Mouse (Mus musculus) cortical plate, adult 2 months (tissue): ENCODE results near the gene Phyh. TPM values are rescaled to one million over a fixed set of nuclear protein-coding genes. Genes with fewer than 3 reads are reported as not detected.

Source experiments
- H3K27ac ChIP-seq: fragments of 200-500 bp; 2 replicates; pipeline ENCODE4 v1.5.1; 2012; ENCODE audit warnings: low read length, control low read depth, inconsistent platforms; ENCODE audit not compliant: insufficient read depth
- H3K4me1 ChIP-seq: fragments of 200-500 bp; 2 replicates; pipeline ENCODE4 v1.6.1; 2011; ENCODE audit warnings: low read length; ENCODE audit not compliant: control insufficient read depth, insufficient read depth
- H3K4me3 ChIP-seq: fragments of 200-500 bp; 2 replicates; pipeline ENCODE4 v1.5.1; 2011; ENCODE audit warnings: mild to moderate bottlenecking, low read length, control low read depth; ENCODE audit not compliant: insufficient read depth
- CTCF ChIP-seq: fragments of 200-500 bp; IDR thresholded peaks from 2 replicates; pipeline ENCODE4 v1.5.1; 2011; ENCODE audit warnings: mild to moderate bottlenecking, control low read depth, low read length; ENCODE audit not compliant: insufficient read depth; ENCODE audit errors: extremely low read depth
- POLR2A ChIP-seq: fragments of 200-500 bp; IDR thresholded peaks from 2 replicates; pipeline ENCODE4 v1.6.1; 2011; ENCODE audit warnings: mild to moderate bottlenecking, low read length, control low read depth; ENCODE audit not compliant: insufficient read depth; ENCODE audit errors: extremely low read depth
- polyA plus RNA-seq: library from polyadenylated mRNA; depleted of rRNA; stranded (reverse); fragments of >200 nt; gene quantifications from 2 replicates; pipeline ENCODE4 v1.2.3, GENCODE M21; 2012; rRNA removed

Gene Phyh
- polyA plus RNA-seq, result 125 and 133 TPM in 2 replicates

DNA sequence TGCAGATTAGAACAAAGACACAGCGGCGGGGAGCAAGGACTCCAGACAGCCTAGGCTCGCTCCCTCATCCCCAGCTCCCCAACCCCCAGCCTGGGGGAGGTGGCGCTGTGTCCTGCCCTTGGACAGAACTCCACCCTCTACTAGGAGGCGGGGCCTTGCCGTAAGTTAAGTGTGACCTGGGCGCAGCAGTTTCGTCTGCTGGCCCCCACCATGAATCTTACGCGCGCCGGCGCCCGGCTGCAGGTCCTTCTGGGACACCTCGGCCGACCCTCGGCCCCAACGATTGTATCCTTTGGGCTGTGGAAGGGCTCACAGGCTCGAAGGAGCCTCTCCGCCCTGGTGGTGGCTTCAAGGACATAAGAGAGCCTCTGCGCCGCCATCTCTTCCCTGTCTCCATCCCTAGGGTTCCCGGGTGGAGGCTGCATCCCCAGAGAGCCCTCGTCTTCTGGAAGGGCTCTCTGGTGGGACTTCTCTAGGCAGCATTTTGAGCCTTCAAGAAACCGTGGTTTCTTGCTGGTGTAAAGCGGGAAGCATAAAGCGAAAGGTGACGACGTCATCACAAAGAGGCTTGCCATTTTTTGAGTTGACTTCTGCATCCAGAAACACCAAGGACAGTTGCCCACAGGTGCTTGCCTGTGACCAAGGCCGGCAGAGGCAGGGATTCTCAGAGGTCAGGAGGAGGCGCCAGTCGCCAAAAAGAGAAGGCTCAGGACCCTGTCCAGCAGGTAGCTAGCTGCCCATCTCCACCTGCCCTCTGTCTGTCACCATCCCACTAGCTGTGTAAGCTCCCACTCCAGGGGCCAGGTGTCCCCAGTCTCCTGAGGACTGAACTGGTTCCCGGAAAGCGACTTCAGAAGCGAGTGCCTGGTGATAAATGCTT lies at the start of gene Phyh:
Gene Phyh (plus strand): TSS at position 160 of the 880 bp plus-strand sequence.
- Histone ChIP-seq H3K4me1 (peaks cover 2% of the 10 kb centered on the region; the same call in 1 of the 2 replicates), H3K4me3 (peak within 1 kb of the TSS; percentile 42), H3K27ac (peak within 1 kb of the TSS; percentile 9; the same call in 1 of the 2 replicates)
- TF ChIP-seq POLR2A (peak; percentile 67; the same call in 1 of the 2 replicates), CTCF (no peak)

DNA sequence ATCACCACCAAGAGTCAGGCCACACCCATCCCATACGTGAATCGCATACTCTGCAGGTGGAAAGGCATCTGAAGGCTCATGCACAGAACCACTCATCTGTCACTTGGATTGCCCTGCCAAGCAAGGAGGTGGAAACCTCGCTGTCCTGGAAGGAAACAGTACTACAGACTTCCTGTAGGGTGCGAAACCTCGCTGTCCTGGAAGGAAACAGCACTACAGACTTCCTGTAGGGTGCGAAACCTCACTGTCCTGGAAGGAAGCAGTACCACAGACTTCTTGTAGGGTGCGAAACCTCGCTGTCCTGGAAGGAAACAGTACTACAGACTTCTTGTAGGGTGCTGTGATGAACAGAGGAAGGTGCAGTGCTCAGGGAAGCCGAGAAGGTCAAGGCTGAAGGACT lies 46.1 kb upstream of the Phyh start:
- TF ChIP-seq POLR2A (no peak), CTCF (no peak)
- Histone ChIP-seq H3K4me1 (no peaks in the 10 kb centered on the region), H3K27ac (no peak overlapping the region), H3K4me3 (no peak overlapping the region)

DNA sequence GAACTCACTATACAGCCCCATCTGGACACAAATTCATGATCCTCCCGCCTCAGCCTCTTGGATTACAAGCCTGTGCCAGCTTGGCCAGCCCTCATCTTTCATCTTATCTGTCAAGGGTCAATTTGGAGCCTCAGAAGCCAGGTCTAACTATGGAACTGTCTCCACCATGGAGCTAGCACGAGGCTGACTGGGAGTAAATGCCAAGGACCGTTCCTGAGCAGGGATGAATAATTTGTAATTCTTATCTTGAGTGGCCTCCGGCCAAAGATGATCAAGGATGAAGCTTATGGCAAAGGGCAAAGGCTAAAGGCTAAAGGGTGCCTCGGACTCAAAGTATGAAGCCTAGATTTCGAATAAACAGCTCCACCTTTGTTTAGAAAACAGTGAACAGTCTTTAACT lies 45.5 kb upstream of the Phyh start:
- TF ChIP-seq POLR2A (no peak), CTCF (no peak)
- no peak overlapping the region for H3K27ac ChIP-seq
- no peak overlapping the region for H3K4me3 ChIP-seq
- no peaks in the 10 kb centered on the region for H3K4me1 ChIP-seq

DNA sequence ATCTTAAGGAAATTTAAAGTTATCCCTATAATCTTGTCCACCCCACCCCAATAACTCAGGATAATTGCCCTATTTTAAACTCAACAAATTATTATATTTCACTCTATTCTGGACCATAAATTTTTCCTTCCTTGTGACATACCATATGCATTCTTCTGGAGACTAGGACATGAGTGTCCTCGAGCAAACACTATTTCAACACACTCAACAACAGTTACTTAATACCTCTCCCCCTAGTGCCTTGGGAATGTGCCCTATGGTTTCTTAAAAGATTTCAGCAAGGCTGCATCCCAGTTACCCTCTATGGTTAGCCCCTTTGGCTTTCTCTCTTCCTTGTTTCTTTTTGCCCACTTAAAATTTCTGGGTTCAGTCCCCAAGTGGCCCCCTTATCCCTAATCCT lies 43.7 kb upstream of the Phyh start:
- no peak overlapping the region for H3K27ac ChIP-seq

DNA sequence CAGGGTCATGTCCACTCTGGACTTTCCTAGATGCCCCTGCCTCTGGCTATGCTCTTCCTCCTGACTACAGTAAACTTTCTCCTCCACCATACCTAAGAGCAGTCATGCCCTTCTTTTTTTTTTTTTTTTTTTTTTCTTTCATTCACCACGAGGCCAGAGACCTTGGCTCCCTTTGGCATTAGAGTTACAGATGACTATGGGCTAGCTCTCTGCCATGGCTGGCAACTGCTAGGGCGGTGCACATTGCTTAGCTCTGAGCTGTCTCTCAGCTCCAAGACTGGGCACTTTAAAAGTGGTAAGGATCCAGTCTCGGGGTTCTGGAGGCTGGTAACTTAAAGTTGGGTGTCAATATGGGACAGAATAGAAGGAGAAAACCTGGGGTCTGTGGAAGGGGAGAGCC lies 42.7 kb upstream of the Phyh start:
- peaks cover 2% of the 10 kb centered on the region; the same call in 1 of the 2 replicates for H3K4me1 ChIP-seq
- H3K4me3 ChIP-seq, result no peak overlapping the region
- no peak overlapping the region for H3K27ac ChIP-seq
- TF ChIP-seq CTCF (no peak), POLR2A (no peak)

More for the DNA sequence above, 43.7 kb upstream of the Phyh start:
- no peak overlapping the region for H3K4me3 ChIP-seq
- TF ChIP-seq CTCF (no peak), POLR2A (no peak)
- H3K4me1 ChIP-seq, result no peaks in the 10 kb centered on the region

DNA sequence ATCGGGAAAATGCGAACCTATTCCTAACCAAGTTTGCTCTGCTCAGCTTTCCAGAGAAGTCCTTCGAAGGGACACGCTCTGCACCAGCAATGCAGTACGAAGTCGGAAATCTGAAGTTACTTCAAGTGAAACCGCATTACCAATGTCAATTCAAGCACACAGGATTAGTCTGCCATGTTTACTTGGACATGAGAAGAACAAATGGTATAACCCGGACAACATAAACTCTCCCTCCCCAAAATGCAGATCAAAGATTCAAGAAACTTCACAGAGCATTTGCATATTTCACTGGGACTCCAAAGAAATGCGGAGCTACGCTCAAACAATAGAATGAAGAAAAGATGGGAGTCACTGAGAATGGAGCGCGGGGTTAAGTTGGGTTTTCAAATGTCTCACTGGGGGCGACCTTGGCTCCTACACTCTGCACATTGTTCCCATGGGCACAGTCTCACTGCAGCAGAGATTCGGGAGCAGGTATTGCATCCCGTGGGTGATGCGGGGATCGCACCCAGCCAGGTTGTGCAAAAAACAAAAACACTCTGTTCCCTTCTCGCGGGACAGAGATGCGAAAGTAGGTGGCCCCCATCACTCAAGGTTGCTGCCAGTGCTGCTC lies 38.0 kb upstream of the Phyh start:
- Histone ChIP-seq H3K4me1 (peaks cover 4% of the 10 kb centered on the region), H3K4me3 (peak overlapping the region; percentile 84), H3K27ac (peak overlapping the region; percentile 92; the same call in 1 of the 2 replicates)
- TF ChIP-seq POLR2A, result 0 out of 2 replicates have a peak, but pooled peaks have one; percentile 18
- no peak for TF ChIP-seq CTCF

DNA sequence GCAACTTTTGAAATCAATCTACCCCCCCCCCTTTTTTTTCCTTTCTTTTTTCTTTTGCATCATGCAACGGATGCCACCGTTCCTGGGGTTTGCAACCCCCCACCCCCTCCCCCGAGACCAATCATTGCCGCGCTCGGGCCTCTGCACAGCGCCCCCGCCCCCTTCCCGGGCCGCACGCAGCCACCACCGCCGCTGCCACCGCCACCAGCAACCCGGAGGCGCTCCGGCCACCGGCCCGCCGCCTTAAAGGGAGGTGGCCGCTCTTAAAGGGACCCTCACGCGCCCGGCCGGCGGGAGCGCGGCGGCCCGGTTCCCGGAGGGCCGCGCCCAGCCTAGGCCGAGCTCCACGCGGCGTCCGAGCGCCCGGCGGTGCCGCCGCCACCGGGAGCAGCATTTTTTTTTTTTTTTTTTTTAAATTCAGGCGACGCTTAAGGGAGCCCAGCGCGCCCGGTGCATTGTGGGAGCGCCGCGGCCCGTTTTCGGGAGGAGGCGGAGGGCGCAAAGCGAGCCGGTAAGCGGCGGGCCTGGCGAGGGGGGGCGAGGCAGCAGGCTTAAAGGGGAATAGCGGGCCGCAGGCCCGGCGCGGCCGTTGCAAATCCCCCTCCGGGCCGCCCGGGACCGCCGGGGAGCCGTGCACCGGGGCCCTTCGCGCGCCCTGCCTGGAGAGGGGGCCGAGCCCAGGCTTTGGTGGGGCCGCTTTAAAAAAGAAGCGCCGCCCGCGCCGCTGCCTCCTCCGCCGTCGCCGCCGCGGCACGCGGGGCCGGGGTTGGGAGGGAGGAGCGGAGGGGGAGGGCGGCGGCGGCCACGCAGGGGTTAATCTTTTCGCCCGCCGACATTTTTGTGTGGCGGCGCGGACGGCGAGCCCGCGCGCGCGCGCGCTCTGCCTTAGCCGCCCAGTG lies 37.2 kb upstream of the Phyh start, which contains the start of gene Sephs1:
Gene Sephs1 (plus strand): TSS at position 215 of the 899 bp plus-strand sequence.
- Histone ChIP-seq H3K27ac (peak within 1 kb of the TSS; percentile 96), H3K4me1 (peaks cover 4% of the 10 kb centered on the region), H3K4me3 (peak within 1 kb of the TSS; percentile 84)
- TF ChIP-seq CTCF (no peak), POLR2A (no peak)

DNA sequence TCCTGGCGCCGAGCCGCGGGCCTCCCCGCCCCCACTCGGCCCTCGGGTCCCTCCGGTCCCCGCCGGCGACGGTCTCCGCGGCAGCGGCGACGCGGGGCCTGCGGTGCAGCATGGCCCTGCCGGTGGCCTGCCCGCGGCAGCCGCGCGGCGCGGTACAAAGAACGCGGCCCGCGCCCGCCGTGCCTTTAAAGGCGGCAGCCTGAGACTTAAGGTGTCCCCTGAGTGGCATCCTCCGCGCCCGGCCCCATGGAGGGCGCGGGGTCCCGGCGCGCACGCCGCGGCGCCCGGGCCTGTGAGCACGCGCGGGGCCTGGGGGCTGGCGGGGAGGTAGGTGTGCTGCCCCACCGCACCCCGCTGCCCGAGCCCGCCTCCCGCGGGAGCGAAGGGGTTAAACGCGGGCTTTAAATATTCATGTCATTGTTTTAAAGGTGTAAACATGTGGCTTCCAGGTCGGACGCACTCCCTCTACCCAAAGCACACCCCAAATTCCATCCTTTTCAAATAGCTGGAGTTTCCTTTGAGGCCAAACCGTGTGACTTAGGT lies 36.5 kb upstream of the Phyh start:
- Histone ChIP-seq H3K27ac (peak overlapping the region; percentile 96), H3K4me1 (peaks cover 4% of the 10 kb centered on the region), H3K4me3 (peak overlapping the region; percentile 84)
- TF ChIP-seq CTCF, result no peak
- no peak for TF ChIP-seq POLR2A
